Mouse (Mus musculus): ENCODE measurements at regions not wholly inside any gene's neighbourhood (a gene's known extent, or its start where the extent isn't known, plus 50 kb on each side); places are given as distances from the start of the nearest gene placed in this dataset.

DNA sequence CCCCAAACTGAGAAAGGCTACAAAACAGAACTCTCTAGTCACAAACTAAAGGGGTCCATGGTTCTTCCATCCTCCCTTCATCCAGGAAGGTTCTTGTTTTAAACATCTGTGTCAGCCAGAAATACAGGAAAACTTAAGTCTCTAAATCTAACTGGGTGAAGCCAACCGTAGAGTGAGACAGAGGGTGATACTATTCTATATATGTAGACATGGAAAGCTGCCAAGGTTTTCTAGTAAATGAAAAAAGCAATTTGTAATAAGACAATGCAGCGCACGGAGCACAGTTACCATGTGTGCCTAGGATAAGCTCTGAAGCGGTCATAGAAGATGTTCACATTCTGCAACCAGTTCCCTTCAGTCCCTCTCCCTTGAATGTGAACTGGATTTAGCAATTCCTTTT is 55.4 kb downstream of the Ppp1r3c start:
- no peak overlapping the region for H3K4me2 ChIP-seq (ENCODE audit: low read length)
- H3K36me3 ChIP-seq (ENCODE audit: insufficient read depth, low read length): no peaks in the 10 kb centered on the region
- H3K27me3 ChIP-seq (ENCODE audit: insufficient read depth, low read length): no peaks in the 10 kb centered on the region
- no peak overlapping the region for H3K27ac ChIP-seq
- ATAC-seq (replicated peaks; ENCODE audit: low FRiP score, low read depth) (no peak), DNase-seq (ENCODE audit: low spot score) (no peak)
- H3K9ac ChIP-seq (ENCODE audit: low read depth, low read length): no peak overlapping the region
- WGBS: 60% methylated on average over 4 of the region's 4 CpGs
- no peak overlapping the region for H3K4me3 ChIP-seq (replicated peaks; ENCODE audit: low read depth, low read length)
- no peak for TF ChIP-seq CTCF (IDR thresholded peaks at IDR 0.05; ENCODE audit: low read depth)
- H3K9me3 ChIP-seq (replicated peaks; ENCODE audit: low read length): no peaks in the 10 kb centered on the region
- H3K4me1 ChIP-seq (replicated peaks; ENCODE audit: insufficient read depth, low read length): peaks cover 6% of the 10 kb centered on the region; the same call in 1 of the 2 replicates

DNA sequence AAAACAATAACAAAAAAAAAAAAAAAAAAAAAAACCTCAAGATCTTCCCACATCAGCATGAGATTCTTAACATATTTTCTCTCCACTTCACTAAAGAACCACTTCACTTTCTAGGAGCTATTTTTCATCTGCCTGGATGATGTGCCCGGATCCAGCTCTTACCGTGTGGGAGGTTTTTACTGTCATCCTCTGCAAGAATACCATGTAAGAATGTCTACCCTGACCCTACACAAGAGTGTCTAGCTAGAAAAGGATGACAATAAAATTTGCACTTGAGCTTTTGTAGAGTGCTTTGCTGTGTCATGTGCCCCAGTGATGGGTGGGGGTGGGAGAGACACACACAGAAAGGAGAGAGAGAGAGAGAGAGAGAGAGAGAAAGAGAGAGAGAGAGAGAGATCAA is 56.1 kb downstream of the Ppp1r3c start:
- WGBS: 49% methylated on average over 2 of the region's 2 CpGs
- Histone ChIP-seq H3K4me1 (replicated peaks; ENCODE audit: insufficient read depth, low read length) (peaks cover 6% of the 10 kb centered on the region; the same call in 1 of the 2 replicates), H3K4me3 (replicated peaks; ENCODE audit: low read depth, low read length) (no peak overlapping the region), H3K27ac (no peak overlapping the region), H3K4me2 (ENCODE audit: low read length) (no peak overlapping the region), H3K36me3 (ENCODE audit: insufficient read depth, low read length) (no peaks in the 10 kb centered on the region), H3K9ac (ENCODE audit: low read depth, low read length) (no peak overlapping the region), H3K27me3 (ENCODE audit: insufficient read depth, low read length) (no peaks in the 10 kb centered on the region), H3K9me3 (replicated peaks; ENCODE audit: low read length) (no peaks in the 10 kb centered on the region)
- no peak for TF ChIP-seq CTCF (IDR thresholded peaks at IDR 0.05; ENCODE audit: low read depth)
- no peak for ATAC-seq (replicated peaks; ENCODE audit: low FRiP score, low read depth)
- DNase-seq (ENCODE audit: low spot score): no peak

DNA sequence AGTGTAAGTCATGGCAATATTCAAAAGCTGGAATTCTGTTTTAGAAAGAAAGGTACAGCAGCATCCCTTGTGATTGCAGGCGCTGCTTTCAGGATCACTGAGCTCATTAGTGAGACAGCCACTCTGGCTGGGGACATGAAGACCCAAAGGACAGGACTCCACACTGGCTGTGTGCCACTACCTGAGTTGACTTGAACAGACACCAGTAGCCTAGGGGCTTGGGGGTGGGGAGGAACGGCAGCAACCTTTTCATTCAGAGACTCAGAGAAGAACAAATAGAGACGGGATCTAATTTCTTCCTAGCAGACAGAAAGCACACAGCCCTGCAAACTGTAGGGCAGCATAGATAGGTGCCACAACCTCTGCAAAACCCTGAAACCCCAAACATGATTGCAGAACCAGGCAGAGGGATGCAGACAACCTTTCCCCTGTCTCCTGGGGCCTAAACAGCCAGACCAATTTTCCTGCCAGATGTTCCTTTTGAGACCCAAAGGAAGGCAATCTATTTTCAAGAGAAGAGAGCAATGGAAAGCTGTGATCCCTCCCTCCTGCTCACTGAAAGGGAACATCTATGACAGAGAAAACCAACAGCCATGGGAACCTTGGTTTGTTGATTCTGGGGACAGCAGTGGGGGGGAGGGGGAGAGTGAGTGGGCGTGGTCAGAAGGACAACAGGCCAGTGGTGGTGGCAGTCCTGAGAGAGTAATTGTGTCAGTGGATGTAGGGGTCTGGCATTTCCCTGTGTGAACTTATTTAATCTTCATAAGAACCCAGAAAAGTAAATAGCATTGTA is 57.2 kb downstream of the Ppp1r3c start:
- H3K27me3 ChIP-seq (ENCODE audit: insufficient read depth, low read length): no peaks in the 10 kb centered on the region
- no peak overlapping the region for H3K9ac ChIP-seq (ENCODE audit: low read depth, low read length)
- no peak overlapping the region for H3K4me2 ChIP-seq (ENCODE audit: low read length)
- ATAC-seq (replicated peaks; ENCODE audit: low FRiP score, low read depth) (peak; percentile 63), DNase-seq (ENCODE audit: low spot score) (peak; percentile 52)
- peaks cover 6% of the 10 kb centered on the region; the same call in 1 of the 2 replicates for H3K4me1 ChIP-seq (replicated peaks; ENCODE audit: insufficient read depth, low read length)
- no peak overlapping the region for H3K4me3 ChIP-seq (replicated peaks; ENCODE audit: low read depth, low read length)
- H3K27ac ChIP-seq: peak overlapping the region; percentile 60; the same call in 1 of the 2 replicates
- no peak for TF ChIP-seq CTCF (IDR thresholded peaks at IDR 0.05; ENCODE audit: low read depth)
- WGBS: 30% methylated on average over 4 of the region's 4 CpGs
- no peaks in the 10 kb centered on the region for H3K9me3 ChIP-seq (replicated peaks; ENCODE audit: low read length)
- H3K36me3 ChIP-seq (ENCODE audit: insufficient read depth, low read length): no peaks in the 10 kb centered on the region

DNA sequence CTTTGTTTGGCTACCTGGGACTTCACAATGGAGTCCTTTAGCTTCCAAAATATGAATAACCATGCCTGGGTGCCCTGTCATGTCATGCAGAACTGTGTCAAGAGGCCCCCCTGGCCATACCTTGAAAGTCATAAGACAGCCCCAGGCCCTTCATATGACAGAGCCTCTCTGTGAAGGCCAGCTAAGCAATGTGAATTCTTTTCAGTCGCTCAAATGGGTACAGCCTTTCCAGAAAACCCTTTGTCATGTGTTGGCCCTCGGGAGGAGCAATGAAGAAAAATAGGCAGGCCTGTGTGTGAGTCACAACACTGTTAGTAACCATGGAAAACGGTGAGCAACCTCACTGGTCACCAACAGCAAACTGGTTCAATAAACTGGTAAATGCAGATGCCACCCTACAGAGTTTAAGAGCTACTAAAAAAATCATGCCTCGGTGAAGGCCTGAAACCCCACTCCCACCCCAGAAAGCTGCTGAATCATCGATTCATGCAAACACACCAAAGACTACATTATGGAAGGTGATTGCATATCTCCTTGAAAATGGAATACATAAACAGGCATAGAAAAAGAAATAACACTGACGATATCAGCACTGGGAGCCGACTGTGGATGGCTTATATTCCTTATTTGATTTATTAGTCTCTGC is 57.9 kb downstream of the Ppp1r3c start:
- no peak overlapping the region for H3K27ac ChIP-seq
- no peak for DNase-seq (ENCODE audit: low spot score)

DNA sequence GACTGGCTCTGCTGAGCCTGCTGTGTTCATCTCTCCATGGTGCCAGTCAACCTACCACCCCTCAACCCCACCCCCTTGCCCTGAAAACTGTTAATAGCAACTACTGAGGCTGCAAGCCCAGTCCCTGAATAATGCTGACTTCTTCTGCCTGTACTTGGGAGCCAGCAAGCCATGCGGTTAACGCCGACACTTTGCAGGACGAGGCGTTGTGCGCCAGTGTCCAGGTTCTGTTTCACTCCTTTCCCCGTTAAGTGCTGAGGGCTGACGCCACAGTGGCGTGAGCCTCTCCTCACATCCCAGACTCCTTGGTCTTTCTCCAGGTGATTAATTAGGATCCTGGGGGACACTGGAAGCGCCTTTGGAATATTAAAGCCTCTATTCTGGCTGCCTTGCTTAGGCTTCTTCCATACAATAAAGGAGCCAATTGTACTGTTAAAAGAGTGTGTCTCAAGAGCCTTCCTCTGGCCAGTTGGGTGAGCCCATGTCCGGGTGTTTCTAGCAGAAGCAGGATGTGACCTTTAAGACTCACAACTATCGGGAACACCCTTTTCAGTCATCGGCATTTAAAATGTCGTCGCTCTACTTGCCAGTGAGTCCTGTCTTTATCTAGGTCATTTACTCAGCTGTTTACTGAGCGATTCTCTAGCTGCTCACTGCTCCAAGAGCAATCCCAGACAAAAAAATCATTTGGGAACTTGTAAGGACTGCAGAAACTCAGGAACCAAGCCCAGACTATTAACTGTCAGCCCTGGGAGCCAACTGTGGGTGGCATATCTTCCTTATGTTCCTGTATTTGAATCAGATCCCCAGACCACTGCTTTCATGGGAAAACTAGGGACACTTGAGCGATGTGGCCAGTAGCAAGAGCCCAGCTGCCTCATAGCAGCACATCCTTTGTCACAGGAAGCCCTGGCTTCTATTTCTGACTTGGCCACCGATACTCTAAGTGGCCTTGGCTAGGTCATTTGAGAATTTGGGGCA is 59.1 kb downstream of the Ppp1r3c start:
- no peak for DNase-seq (ENCODE audit: low spot score)
- Histone ChIP-seq H3K27me3 (ENCODE audit: insufficient read depth, low read length) (no peaks in the 10 kb centered on the region), H3K9me3 (replicated peaks; ENCODE audit: low read length) (no peaks in the 10 kb centered on the region), H3K4me3 (replicated peaks; ENCODE audit: low read depth, low read length) (no peak overlapping the region), H3K27ac (no peak overlapping the region), H3K4me2 (ENCODE audit: low read length) (no peak overlapping the region), H3K9ac (ENCODE audit: low read depth, low read length) (no peak overlapping the region), H3K4me1 (replicated peaks; ENCODE audit: insufficient read depth, low read length) (peaks cover 6% of the 10 kb centered on the region; the same call in 1 of the 2 replicates), H3K36me3 (ENCODE audit: insufficient read depth, low read length) (no peaks in the 10 kb centered on the region)
- no peak for TF ChIP-seq CTCF (IDR thresholded peaks at IDR 0.05; ENCODE audit: low read depth)
- WGBS: 79% methylated on average over 18 of the region's 18 CpGs
- ATAC-seq (replicated peaks; ENCODE audit: low FRiP score, low read depth): no peak

More for the DNA sequence above, 57.9 kb downstream of the Ppp1r3c start:
- H3K4me3 ChIP-seq (replicated peaks; ENCODE audit: low read depth, low read length): no peak overlapping the region
- H3K9ac ChIP-seq (ENCODE audit: low read depth, low read length): no peak overlapping the region
- H3K4me2 ChIP-seq (ENCODE audit: low read length): no peak overlapping the region
- WGBS: 64% methylated on average over 7 of the region's 7 CpGs
- no peaks in the 10 kb centered on the region for H3K36me3 ChIP-seq (ENCODE audit: insufficient read depth, low read length)
- ATAC-seq (replicated peaks; ENCODE audit: low FRiP score, low read depth): no peak
- no peaks in the 10 kb centered on the region for H3K9me3 ChIP-seq (replicated peaks; ENCODE audit: low read length)
- H3K27me3 ChIP-seq (ENCODE audit: insufficient read depth, low read length): no peaks in the 10 kb centered on the region
- no peak for TF ChIP-seq CTCF (IDR thresholded peaks at IDR 0.05; ENCODE audit: low read depth)
- H3K4me1 ChIP-seq (replicated peaks; ENCODE audit: insufficient read depth, low read length): peaks cover 6% of the 10 kb centered on the region; the same call in 1 of the 2 replicates

- Histone ChIP-seq H3K9ac (ENCODE audit: low read depth, low read length) (no peak overlapping the region), H3K4me2 (ENCODE audit: low read length) (no peak overlapping the region), H3K27ac (no peak overlapping the region), H3K4me1 (replicated peaks; ENCODE audit: insufficient read depth, low read length) (peaks cover 6% of the 10 kb centered on the region; the same call in 1 of the 2 replicates), H3K27me3 (ENCODE audit: insufficient read depth, low read length) (no peaks in the 10 kb centered on the region), H3K36me3 (ENCODE audit: insufficient read depth, low read length) (no peaks in the 10 kb centered on the region), H3K9me3 (replicated peaks; ENCODE audit: low read length) (no peaks in the 10 kb centered on the region), H3K4me3 (replicated peaks; ENCODE audit: low read depth, low read length) (no peak overlapping the region)
- no peak for ATAC-seq (replicated peaks; ENCODE audit: low FRiP score, low read depth)
- TF ChIP-seq CTCF (IDR thresholded peaks at IDR 0.05; ENCODE audit: low read depth): no peak
- no peak for DNase-seq (ENCODE audit: low spot score)
- WGBS: 82% methylated on average over 4 of the region's 4 CpGs
These were observed 61.5 kb downstream of the Ppp1r3c start for GRCm38 (mm10) chr19:36674946-36675345.

Measured in kidney, postnatal 0 days (tissue).